Mouse (Mus musculus) intestine, postnatal 0 days (tissue): ENCODE data around the gene Gm21560. TPM values are rescaled to one million over a fixed set of nuclear protein-coding genes. Genes with fewer than 3 reads are reported as not detected.
"Not testable (repeated sequence)": the region's sequence is repeated elsewhere in the genome, so short reads cannot be mapped to it uniquely, and the experiment has no call there.

ENCODE experiments used
- ATAC-seq: fragments of 200-750 bp; cut with Nextera tagmentation; 2 replicates; pipeline ENCODE4 v1.8.0; 2017; ENCODE audit warnings: mild to moderate bottlenecking, moderate TSS enrichment, moderate library complexity
- H3K27ac ChIP-seq: fragments of 300-500 bp; sonication (generic); 2 replicates; pipeline ENCODE4 v1.5.1; 2014; ENCODE audit warnings: mild to moderate bottlenecking, low read depth, low read length, moderate library complexity
- H3K27me3 ChIP-seq: fragments of 300-500 bp; sonication (generic); replicated peaks from 2 replicates; pipeline ENCODE4 v1.6.1; 2014; ENCODE audit warnings: low read length, mixed read lengths; ENCODE audit not compliant: control insufficient read depth, insufficient read depth
- H3K36me3 ChIP-seq: fragments of 300-500 bp; sonication (generic); 2 replicates; pipeline ENCODE4 v1.6.1; 2014; ENCODE audit warnings: mild to moderate bottlenecking, moderate library complexity; ENCODE audit not compliant: control insufficient read depth, insufficient read depth
- H3K4me1 ChIP-seq: fragments of 300-500 bp; sonication (generic); replicated peaks from 2 replicates; pipeline ENCODE4 v1.6.1; 2014; ENCODE audit warnings: antibody characterized with exemption, low read length, mixed read lengths; ENCODE audit not compliant: control insufficient read depth, insufficient read depth
- H3K4me2 ChIP-seq: fragments of 300-500 bp; sonication (generic); replicated peaks from 2 replicates; pipeline ENCODE4 v1.6.1; 2014; ENCODE audit warnings: low read depth, mild to moderate bottlenecking, moderate library complexity
- H3K4me3 ChIP-seq: fragments of 300-500 bp; sonication (generic); 2 replicates; pipeline ENCODE4 v1.5.1; 2014; ENCODE audit warnings: low read depth, low read length
- H3K9ac ChIP-seq: fragments of 300-500 bp; sonication (generic); 2 replicates; pipeline ENCODE4 v1.6.1; 2014; ENCODE audit warnings: mild to moderate bottlenecking, low read depth, low read length
- H3K9me3 ChIP-seq: fragments of 300-500 bp; sonication (generic); 2 replicates; pipeline ENCODE4 v1.6.1; 2016; ENCODE audit warnings: mixed run types; ENCODE audit not compliant: control insufficient read depth
- WGBS: fragments of 180-500 bp; shearing (Covaris S2); extraction: QIAGEN DNeasy Blood & Tissue Kit; methylation state at CpG from one replicate; pipeline ENCODE4 v1.1.7; 2014; 5-methylcytosine and 5-hydroxymethylcytosine counted together
- polyA plus RNA-seq: library from polyadenylated mRNA; unstranded; fragments of >200 nt; fragmentation: Nextera tagmentation; extraction: Ambion mirVana; gene quantifications from 2 replicates; pipeline ENCODE4 v1.2.1, GENCODE M21; 2015

Gene Gm21560
- polyA plus RNA-seq = not detected in 2 replicates

GRCm38 (mm10) chr14:6219192-6219591 is at the start of gene Gm21560:
Gm21560 (minus strand) TSS chr14:6219292.
- not testable (repeated sequence) for H3K36me3 ChIP-seq, H3K9ac ChIP-seq, H3K27me3 ChIP-seq, ATAC-seq, H3K4me2 ChIP-seq, H3K4me1 ChIP-seq, H3K27ac ChIP-seq, H3K9me3 ChIP-seq, H3K4me3 ChIP-seq
- 76% methylated on average over 1 of the region's 2 CpGs for WGBS

- not testable (repeated sequence) for H3K27ac ChIP-seq, H3K27me3 ChIP-seq, H3K9ac ChIP-seq, H3K4me1 ChIP-seq, H3K4me3 ChIP-seq, H3K36me3 ChIP-seq, ATAC-seq, H3K4me2 ChIP-seq, H3K9me3 ChIP-seq
- 100% methylated on average over 2 of the region's 9 CpGs for WGBS
Measured at GRCm38 (mm10) chr14:6163538-6163937, 55.6 kb downstream of the Gm21560 start.

DNA sequence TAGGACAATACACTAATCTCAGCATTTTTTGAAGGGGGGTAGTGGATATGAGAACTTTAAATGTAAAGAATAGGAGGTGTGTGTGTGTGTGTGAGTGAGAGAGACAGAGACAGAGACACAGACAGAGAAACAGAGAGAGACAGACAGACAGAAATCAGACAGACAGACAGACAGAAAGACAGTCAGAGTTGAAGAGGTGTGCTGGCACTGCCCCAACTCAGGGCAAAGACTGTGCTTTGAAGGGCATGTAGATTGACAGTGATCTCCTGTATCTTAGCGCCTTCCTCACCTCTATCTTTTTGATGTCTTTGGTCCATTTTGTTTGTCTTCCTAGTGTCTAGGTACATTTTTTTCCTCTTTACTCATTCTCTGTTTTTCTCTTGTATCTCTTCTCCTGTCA is 58.0 kb downstream of the Gm21560 start:
- H3K4me2 ChIP-seq, H3K9ac ChIP-seq, H3K4me1 ChIP-seq, ATAC-seq, H3K27ac ChIP-seq, H3K27me3 ChIP-seq, H3K9me3 ChIP-seq, H3K4me3 ChIP-seq, H3K36me3 ChIP-seq: not testable (repeated sequence)
- no CpG with 5 or more reads among the region's 1 CpGs for WGBS

Other genes starting within 250 kb of the Gm21560 start
- gene Gm3453, start 240.2 kb downstream of the Gm21560 start, polyA plus RNA-seq = not detected in 2 replicates
- gene Gm6337, start 161.0 kb downstream of the Gm21560 start, polyA plus RNA-seq = not detected in 2 replicates
- gene Gm8206, start 125.3 kb downstream of the Gm21560 start, polyA plus RNA-seq = 0.13 and 0.39 TPM in 2 replicates
- 0.30 and 0.47 TPM in 2 replicates for gene Gm3468, start 110.6 kb downstream of the Gm21560 start, polyA plus RNA-seq
- not detected in 2 replicates for gene Gm3476, start 93.5 kb downstream of the Gm21560 start, polyA plus RNA-seq
- 0.70 and 1.1 TPM in 2 replicates for gene Gm3411, start 68.0 kb upstream of the Gm21560 start, polyA plus RNA-seq
- not detected in 2 replicates for gene Gm21103, start 85.6 kb upstream of the Gm21560 start, polyA plus RNA-seq
- gene Gm3618, start 124.4 kb upstream of the Gm21560 start, polyA plus RNA-seq = not detected in 2 replicates
- not detected in 2 replicates for gene Gm16440, start 171.0 kb upstream of the Gm21560 start, polyA plus RNA-seq
- 0.46 TPM in 1 of 2 replicates, not detected in the other for gene Gm3591, start 193.2 kb upstream of the Gm21560 start, polyA plus RNA-seq
- not detected in 2 replicates for gene Gm3594, start 225.3 kb upstream of the Gm21560 start, polyA plus RNA-seq